ENCODE assay signal across 13 mouse cellular contexts in the genomic region with DNA sequence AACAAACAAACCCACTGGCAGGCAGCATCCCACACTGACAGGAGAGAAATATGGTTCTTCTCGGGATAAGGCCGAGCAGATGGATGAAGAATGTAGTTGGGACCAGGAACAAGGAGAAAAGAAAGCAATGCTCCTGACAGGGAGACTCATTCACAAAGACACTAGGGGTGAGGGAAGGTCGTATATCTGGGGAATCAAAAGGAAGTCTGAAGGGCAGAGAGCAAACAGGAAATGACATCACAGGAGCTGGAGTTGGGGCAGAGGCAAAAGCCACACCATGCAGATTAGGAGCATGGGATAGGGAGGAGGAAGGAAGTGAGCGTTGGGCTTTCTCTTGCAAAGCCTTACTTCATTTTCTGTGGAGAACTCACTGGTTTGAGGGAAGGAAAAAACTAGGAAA.
DNase-seq lines count a peak whose midpoint lies in the region; ATAC-seq lines count a peak whose summit lies in the region.
"Had no signal": no experiment of that assay in that cellular context is flagged by ENCODE, and none has a peak within 500 bp of the region (broad histone marks: within the 10 kb centered on the region; RNA-seq: fewer than 3 reads in every experiment).

No protein-coding gene starts in this region.

- H3K27ac ChIP-seq in heart, embryonic 13.5 days (replicated peaks) = 0 out of 2 replicates have a peak overlapping the region, but pooled peaks have one; percentile 4
- H3K27ac ChIP-seq: forebrain, embryonic 12.5 days; hindbrain, embryonic 12.5 days; liver, embryonic 15.5 days; neural tube, embryonic 15.5 days had no signal

- ATAC-seq in heart, embryonic 13.5 days (ENCODE audit: extremely low read depth, insufficient number of reproducible peaks, low FRiP score, low TSS enrichment) = no peak
- ATAC-seq in megakaryocyte-erythroid progenitor cell, adult 5-6 weeks (replicated peaks; ENCODE audit: low FRiP score, low TSS enrichment, poor library complexity, severe bottlenecking) = no peak

- no peaks in the 10 kb centered on the region for H3K36me3 ChIP-seq in heart, embryonic 13.5 days
- H3K36me3 ChIP-seq: forebrain, embryonic 12.5 days; hindbrain, embryonic 12.5 days; liver, embryonic 15.5 days; neural tube, embryonic 15.5 days had no signal

- DNase-seq in heart, adult 8-10 months (ENCODE audit: low spot score) = no peak
- peak; percentile 7 for DNase-seq in ES-CJ7 (ENCODE audit: low read depth, low spot score)
- peak; percentile 33 for DNase-seq in embryo, embryonic 11 days
- peak; percentile 18 to 19 for DNase-seq in kidney, postnatal 36 days
- DNase-seq in spleen, postnatal 10 days (ENCODE audit: low spot score in 2 of 2) = no peak
- DNase-seq: cerebellum, adult 9-11 months; retina, postnatal 1 day had no signal

- H3K4me3 ChIP-seq in heart, embryonic 13.5 days = no peak overlapping the region
- H3K4me3 ChIP-seq: forebrain, embryonic 12.5 days; hindbrain, embryonic 12.5 days; liver, embryonic 15.5 days; neural tube, embryonic 15.5 days had no signal

- no peaks in the 10 kb centered on the region for H3K4me1 ChIP-seq in heart, embryonic 13.5 days
- H3K4me1 ChIP-seq: hindbrain, embryonic 12.5 days; liver, embryonic 15.5 days; neural tube, embryonic 15.5 days had no signal

- H3K9me3 ChIP-seq in heart, embryonic 13.5 days = no peaks in the 10 kb centered on the region
- H3K9me3 ChIP-seq: forebrain, embryonic 12.5 days; hindbrain, embryonic 12.5 days; liver, embryonic 15.5 days; neural tube, embryonic 15.5 days had no signal

- H3K4me2 ChIP-seq in heart, embryonic 13.5 days = no peak overlapping the region
- H3K4me2 ChIP-seq: forebrain, embryonic 12.5 days; hindbrain, embryonic 12.5 days; liver, embryonic 15.5 days; neural tube, embryonic 15.5 days had no signal

- H3K9ac ChIP-seq in heart, embryonic 13.5 days = no peak overlapping the region
- H3K9ac ChIP-seq: forebrain, embryonic 12.5 days; hindbrain, embryonic 12.5 days; liver, embryonic 15.5 days; neural tube, embryonic 15.5 days had no signal

- no peaks in the 10 kb centered on the region for H3K27me3 ChIP-seq in heart, embryonic 13.5 days (replicated peaks)
- H3K27me3 ChIP-seq: forebrain, embryonic 12.5 days; hindbrain, embryonic 12.5 days; liver, embryonic 15.5 days; neural tube, embryonic 15.5 days had no signal

- 60% methylated on average over 4 of the region's 4 CpGs for WGBS in heart, embryonic 13.5 days

Comparison
In these comparisons a context has a peak if more than half of its experiments do, and no peak if none do; other contexts are left out.
1. DNase-seq: peak in ES-CJ7 (single experiment), embryo, embryonic 11 days (single experiment) and kidney, postnatal 36 days (2 of 2); none in heart, adult 8-10 months (single experiment) and spleen, postnatal 10 days (0 of 2).